Mouse (Mus musculus) cerebellum, postnatal 10 days (tissue): ENCODE measurements around the gene Rgma.
A peak's percentile ranks its signal among the peaks of the same experiment; 100 is the strongest.

Experiments used
- DNase-seq, 2 experiments: peaks; one replicate each; pipeline ENCODE4 v3.0.0; 2021; ENCODE audit warnings: mixed read lengths in 2 of 2

The Rgma gene

GRCm38 (mm10) chr7:73371587-73372321 is 3.6 kb upstream of the Rgma start:
- no peak for DNase-seq

- peak; percentile 66 to 75 for DNase-seq
Measured at GRCm38 (mm10) chr7:73372352-73372970, 2.8 kb upstream of the Rgma start.

GRCm38 (mm10) chr7:73374727-73375126 is 582 bp upstream of the Rgma start:
- DNase-seq, result peak; percentile 73 to 83

- peak; percentile 85 to 93 for DNase-seq
Measured at GRCm38 (mm10) chr7:73376101-73377001, 1.0 kb downstream of the Rgma start.

GRCm38 (mm10) chr7:73377307-73377706 is 2.0 kb downstream of the Rgma start:
- DNase-seq, result peak; percentile 46 to 51

GRCm38 (mm10) chr7:73378034-73378433 is 2.7 kb downstream of the Rgma start:
- DNase-seq, result peak in 1 of 2 experiments; percentile 24

- peak; percentile 40 to 42 for DNase-seq
Measured at GRCm38 (mm10) chr7:73382843-73383242, 7.5 kb downstream of the Rgma start.

GRCm38 (mm10) chr7:73388866-73389265 is 13.6 kb downstream of the Rgma start:
- DNase-seq, result no peak

GRCm38 (mm10) chr7:73389419-73389818 is 14.1 kb downstream of the Rgma start:
- no peak for DNase-seq

- DNase-seq, result no peak
Measured at GRCm38 (mm10) chr7:73389871-73390294, 14.6 kb downstream of the Rgma start.

GRCm38 (mm10) chr7:73390426-73391001 is 15.2 kb downstream of the Rgma start:
- DNase-seq, result no peak

GRCm38 (mm10) chr7:73391002-73391517 is 15.8 kb downstream of the Rgma start:
- peak; percentile 74 to 86 for DNase-seq

GRCm38 (mm10) chr7:73391518-73392321 is 16.4 kb downstream of the Rgma start:
- peak in 1 of 2 experiments; percentile 57 for DNase-seq

GRCm38 (mm10) chr7:73392359-73392758 is 17.1 kb downstream of the Rgma start:
- no peak for DNase-seq

- peak; percentile 52 to 53 for DNase-seq
Measured at GRCm38 (mm10) chr7:73393307-73394012, 18.2 kb downstream of the Rgma start.

GRCm38 (mm10) chr7:73394013-73394409 is 18.7 kb downstream of the Rgma start:
- DNase-seq, result no peak

GRCm38 (mm10) chr7:73398319-73398718 is 23.0 kb downstream of the Rgma start:
- DNase-seq, result peak; percentile 56 to 62

GRCm38 (mm10) chr7:73398806-73399442 is 23.6 kb downstream of the Rgma start:
- DNase-seq, result no peak

GRCm38 (mm10) chr7:73399501-73400044 is 24.3 kb downstream of the Rgma start:
- peak; percentile 89 to 92 for DNase-seq
